Mouse (Mus musculus) olfactory bulb, adult 2 months (tissue): ENCODE data around the gene Gm49486.

ENCODE experiments used
- CTCF ChIP-seq: fragments of 200-500 bp; IDR thresholded peaks from 2 replicates; pipeline ENCODE4 v1.5.1; 2012; ENCODE audit warnings: low read depth, mild to moderate bottlenecking, low read length, moderate library complexity; ENCODE audit not compliant: insufficient read depth
- POLR2A ChIP-seq: fragments of 200-500 bp; IDR thresholded peaks from 2 replicates; pipeline ENCODE4 v1.6.1; 2012; ENCODE audit warnings: mild to moderate bottlenecking, low read depth, low read length, moderate library complexity; ENCODE audit not compliant: insufficient read depth

GRCm38 (mm10) chr15:79299563-79300155 lies 70.5 kb downstream of the Gm49486 start:
- TF ChIP-seq CTCF: no peak
- TF ChIP-seq POLR2A: no peak
